Mouse (Mus musculus) right cerebral cortex, postnatal 14 days (tissue): ENCODE data around the gene Cbx2.

Experiments used
- DNase-seq: peaks from one replicate; pipeline ENCODE4 v3.0.0; 2022

Cbx2 gene

DNA sequence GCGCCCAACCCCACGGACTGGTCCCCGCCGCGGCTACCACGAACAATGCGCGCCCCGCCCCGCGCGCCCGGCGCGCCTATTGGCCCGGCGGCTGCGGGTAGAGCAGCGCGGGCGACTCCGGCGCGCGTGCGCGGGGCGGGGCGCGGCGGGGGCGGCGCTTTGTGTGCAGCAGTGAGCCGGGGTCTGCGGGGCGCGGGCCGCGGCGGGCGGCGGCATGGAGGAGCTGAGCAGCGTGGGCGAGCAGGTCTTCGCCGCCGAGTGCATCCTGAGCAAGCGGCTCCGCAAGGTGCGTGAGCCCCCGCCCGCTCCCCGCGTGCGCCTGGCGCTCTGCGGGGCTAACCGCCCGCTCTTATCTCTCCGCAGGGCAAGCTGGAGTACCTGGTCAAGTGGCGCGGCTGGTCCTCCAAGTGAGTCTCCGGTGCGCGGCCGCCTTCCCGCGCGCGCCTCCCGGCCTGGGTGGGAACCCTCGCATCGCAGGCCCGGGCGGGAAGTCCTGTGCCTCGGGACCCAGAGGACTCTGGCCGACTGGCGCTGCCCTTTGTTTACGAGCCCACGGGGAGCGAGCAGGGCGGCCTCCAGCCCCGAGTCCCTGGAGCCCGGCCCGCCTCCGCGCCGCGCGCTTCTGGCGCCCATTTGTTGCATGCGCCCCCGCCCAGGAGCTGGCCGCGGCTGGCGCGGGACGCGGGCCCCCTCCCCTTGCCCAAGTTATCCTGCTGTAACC, at the start of gene Cbx2:
Gene Cbx2, plus strand, starts transcription at position 68 of the 721 bp plus-strand sequence.
- peak; percentile 75 for DNase-seq

- DNase-seq = no peak
Measured at GRCm38 (mm10) chr11:118974340-118974739, 48.4 kb upstream of the Cbx2 start.

DNA sequence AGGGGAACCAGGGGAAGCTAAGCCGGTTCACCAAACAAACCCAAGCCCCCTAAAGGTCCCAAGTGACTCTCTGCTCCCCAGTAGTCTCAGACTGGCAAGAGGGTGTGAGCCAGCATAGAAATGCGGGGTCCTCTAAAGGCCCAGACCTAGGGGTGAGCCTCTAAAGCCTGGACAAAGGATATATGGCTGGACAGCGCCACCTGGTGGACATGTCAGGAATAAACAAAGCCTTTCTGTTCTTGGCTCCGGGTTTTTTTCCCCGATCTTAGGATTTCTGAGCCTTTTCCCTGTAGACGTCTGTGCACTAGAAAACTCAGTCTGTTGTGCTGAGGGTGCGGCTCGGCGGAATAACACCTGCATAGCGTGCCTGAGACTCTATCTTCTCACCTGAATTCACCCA, 47.3 kb upstream of the Cbx2 start:
- peak; percentile 80 for DNase-seq

- no peak for DNase-seq
Measured at GRCm38 (mm10) chr11:118975917-118976316, 46.8 kb upstream of the Cbx2 start.

GRCm38 (mm10) chr11:118980388-118980787, 42.4 kb upstream of the Cbx2 start:
- DNase-seq = no peak

DNA sequence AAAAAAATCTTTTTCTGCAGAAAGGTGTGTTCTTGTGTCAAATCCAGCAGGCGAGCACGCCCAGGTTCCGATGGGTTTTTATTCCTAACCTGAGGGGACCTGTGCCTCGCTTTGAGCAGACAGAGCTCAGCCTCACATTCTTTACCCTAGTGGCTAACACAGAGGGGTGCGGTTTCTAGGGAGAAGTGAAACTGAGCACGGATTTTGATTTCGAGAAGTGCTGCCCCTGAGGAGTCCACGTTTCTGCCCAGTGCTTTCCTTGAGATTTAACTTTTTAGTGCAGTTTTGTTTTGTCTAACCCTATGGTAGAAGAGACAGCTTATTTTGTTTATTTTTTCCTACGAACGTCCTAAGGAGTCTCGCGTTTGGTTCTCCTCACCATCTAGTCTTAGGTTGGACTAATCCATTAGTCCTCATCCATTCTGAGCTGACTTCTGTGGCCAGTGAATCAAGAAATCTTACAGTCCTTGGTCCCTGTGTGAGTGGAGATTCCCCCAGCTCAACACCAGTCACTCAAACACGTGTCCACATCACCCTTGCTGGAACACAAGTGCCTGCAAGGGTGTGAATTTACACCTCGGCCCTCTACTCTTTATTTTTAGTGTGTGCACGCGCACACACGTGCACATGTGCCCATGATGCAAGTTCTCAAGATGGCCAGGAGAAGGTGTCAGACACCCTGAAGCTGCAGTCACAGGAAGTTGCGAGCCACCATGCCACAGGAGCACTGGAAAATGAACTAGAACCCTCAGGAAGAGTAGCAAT, 41.6 kb upstream of the Cbx2 start:
- no peak for DNase-seq

GRCm38 (mm10) chr11:118982593-118983113, 40.1 kb upstream of the Cbx2 start:
- no peak for DNase-seq

GRCm38 (mm10) chr11:118985571-118985970, 37.2 kb upstream of the Cbx2 start:
- DNase-seq = no peak

DNA sequence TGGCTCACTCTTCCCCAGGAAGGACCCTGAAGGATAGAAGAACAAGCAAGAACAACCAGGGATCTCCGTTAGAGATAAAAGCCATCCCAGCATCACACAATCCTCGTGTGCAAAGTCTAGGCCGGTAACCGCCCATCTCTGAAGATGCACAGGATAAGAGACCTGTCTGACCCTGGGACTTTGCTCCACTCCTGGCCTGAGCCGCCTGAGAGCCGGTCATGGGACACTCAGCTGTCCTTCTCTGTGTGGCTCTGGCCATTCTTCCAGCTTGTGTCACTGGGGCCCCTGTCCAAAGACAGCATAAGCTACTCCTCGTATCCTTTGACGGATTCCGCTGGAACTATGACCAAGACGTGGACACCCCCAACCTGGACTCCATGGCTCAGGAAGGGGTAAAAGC, 34.8 kb upstream of the Cbx2 start, which contains the start of gene Enpp7:
Gene Enpp7, plus strand, starts transcription at position 190 of the 400 bp plus-strand sequence.
- no peak for DNase-seq

- DNase-seq = no peak
Measured at GRCm38 (mm10) chr11:118992781-118993180, 30.0 kb upstream of the Cbx2 start.

DNA sequence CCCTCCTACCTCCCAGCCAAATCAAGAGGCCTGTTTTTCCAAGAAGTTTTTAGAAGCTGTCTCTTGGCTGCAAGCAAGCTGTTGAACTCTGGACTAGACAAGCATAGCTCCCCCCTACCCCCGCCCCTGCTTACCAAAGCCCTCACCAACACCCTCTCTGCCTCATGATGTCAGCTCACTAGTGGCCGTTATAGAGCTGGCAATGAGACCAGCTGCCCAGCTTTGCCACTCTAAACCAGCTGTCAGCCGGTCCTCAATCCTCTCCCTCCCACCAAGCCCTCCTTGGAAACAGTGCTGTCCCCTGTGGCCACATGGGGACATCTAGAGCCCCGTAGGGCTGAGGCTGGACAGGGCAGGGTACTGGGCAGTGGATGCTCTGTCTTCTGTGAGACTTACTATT, 27.3 kb upstream of the Cbx2 start:
- DNase-seq = no peak

GRCm38 (mm10) chr11:118997182-118997581, 25.6 kb upstream of the Cbx2 start:
- no peak for DNase-seq

DNA sequence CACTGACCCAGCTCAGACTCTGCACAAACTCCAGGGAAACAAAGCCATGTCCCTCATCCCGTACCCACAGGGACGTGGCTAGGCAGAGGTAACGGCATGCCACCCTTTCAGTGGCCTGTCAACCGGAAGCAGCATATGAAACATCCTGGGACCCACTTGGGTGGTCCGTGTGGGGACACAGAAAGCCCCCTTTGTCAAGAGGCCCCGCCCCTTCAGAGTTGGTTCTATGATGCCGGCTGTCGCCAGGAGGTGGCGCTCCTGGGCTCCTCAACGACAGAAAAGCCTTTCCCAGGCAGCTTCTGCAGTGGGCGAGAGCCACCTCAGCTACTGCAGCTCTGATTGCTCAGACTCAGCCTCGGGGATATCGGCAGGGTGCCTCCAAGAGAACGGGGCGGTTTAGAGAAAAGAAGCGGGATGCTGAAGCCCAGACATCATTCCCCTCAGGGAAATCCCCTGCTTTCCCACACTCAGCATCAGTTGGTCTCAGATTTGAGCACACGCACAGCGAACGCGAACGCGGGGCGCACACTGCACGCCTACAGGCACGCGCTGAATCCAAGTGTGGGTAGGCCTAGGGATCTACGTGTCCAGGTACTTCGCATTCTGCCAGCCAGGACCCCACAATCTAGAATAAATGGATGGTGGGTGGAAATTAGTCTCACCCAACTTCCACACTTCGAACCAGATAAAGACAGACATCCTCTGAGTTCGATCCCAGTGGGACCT, 24.1 kb upstream of the Cbx2 start:
- DNase-seq = peak; percentile 87

- peak; percentile 51 for DNase-seq
Measured at GRCm38 (mm10) chr11:118999361-118999804, 23.4 kb upstream of the Cbx2 start.

DNA sequence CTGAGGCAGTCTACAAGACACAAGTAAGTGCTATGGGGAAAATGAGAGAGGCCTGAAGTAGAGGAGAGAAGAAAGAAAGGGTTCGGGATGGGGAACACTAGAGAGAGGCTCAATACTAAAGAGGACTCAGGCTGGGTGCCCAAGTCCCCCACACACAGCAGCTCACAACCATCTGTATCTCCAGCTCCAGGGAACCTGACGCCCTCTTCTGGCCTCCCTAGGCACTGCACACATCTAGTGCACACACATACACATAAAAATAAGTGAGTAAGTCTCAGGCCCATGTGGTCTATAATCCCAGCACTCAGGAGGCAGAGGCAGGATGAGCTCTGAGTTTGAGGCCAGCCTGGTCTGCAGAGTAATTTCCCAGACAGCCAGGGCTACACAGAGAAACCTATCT, 21.9 kb upstream of the Cbx2 start:
- DNase-seq = no peak

GRCm38 (mm10) chr11:119001493-119002128, 21.2 kb upstream of the Cbx2 start:
- DNase-seq = no peak

DNA sequence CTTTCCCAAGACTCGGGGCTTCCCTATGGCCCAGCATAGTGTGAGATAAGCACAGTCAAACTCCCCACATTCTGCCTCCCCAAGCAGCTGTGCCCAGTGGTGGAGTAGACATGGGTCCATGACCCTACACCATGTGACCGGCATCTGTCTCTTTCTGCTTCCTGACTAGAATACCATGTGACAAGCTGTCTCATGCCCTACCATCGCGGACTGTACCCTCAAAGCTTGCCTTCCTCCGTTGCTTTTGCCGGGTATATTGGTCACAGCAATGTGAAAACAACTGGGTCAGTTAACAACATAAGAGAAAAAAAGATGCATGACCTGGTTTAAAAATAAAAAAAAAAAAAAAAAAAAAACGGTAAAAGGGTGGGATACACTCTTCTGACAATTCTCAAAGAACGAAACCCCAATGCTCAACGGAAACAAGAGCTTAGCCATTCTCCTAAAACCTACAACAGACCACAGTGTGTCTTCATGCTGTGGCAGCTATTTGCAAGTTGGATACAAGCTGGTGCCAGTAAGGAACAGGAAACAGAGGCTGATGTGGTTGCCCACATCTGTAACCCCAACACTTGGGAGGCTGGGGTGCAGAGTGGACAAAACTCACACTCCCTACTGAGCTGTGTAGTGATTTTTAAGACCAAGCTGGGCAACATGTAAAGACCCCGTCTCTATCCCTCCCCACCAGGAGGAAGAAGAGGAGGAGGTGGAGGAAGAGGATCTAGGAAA, 17.1 kb upstream of the Cbx2 start:
- DNase-seq = no peak

DNA sequence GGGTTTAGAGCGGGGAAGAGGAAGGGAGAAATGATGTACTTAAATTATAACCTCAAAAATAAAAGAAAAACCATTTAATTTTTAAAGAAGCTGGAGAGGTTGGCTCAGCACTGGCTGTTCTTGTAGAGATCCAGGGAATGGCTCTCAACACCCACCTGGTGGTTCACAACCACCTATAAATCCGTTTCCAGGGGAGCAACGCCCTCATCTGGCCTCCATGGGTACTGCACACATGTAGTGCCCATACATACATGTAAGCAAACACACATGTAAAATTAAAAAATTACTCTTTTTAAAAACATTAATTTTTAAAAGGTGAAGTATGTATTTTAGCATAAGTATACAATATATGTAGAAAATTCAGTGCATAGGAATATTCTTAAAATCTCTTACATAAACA, 16.3 kb upstream of the Cbx2 start:
- no peak for DNase-seq

DNA sequence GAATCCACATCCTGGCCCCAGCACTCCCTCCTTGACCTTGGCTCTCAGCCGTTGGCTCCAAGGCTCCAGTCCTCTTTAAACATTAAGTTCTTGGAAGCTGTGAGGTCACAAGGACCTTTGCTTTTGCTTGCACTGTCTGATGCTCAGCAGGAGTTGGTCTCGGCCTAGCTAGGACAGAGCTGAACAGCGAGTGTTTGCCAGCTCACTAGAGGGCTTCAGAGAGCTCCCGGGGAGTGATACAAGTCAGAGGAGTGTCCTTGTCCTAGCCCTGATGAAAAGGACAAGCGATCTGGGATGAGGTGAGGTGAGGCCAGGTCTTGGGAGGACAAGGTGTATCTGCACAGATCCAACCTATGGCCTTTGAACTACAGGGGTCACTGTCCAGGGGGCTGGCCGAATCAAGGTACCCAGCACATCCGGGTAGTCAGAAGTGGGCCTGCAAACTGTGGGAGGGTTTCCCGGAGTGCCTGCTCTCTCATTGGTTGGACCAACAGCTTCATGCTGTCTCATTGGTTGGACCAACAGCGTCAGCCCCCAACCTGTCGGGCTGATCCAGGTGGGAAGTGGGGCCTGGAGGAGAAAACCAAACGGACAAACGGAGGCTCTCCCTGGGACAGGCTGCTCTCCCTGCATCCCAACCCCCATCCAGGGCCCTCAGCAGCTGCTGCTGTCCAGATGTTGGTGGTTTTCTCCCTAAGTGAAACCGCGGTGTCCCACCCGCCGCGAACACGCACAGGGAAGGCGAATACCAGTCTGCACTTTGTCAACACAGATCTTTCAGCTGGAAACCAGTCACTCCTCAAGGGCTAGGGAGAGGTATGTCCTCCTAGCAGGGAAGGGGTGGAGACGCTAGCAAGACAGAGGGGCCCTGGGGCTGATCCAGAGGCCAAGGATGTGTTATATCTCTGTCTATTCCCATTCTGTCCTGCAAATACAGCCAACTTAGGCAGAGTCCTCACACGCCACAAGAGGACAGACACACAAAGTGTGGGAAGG, 15.0 kb upstream of the Cbx2 start:
- DNase-seq = peak; percentile 2

- DNase-seq = no peak
Measured at GRCm38 (mm10) chr11:119014455-119014854, 8.3 kb upstream of the Cbx2 start.

DNA sequence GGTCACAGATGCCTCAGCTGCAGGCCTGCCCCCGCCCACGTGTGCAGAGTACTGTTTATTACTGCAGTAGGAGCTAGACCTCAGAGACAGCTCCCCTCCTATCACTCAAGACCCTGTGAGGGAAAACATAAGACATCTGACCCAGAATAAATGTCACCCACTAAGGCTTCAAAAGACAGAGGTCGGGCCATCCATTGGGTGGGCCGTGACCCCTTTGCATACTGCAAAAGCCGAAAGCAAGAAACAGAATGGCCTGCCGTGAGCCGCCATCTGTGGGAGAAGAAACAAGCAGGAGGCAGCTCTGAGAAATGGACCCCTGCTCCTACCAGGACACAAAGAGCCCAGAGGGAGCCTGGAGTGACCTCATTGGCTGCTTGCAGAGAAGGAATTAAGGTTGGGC, 5.3 kb upstream of the Cbx2 start:
- DNase-seq = peak; percentile 1
